Mouse (Mus musculus) splenic B cell, adult 2 months (primary cell): ENCODE results near the gene Dgcr2.

Experiments used
- DNase-seq: peaks from one replicate; pipeline ENCODE4 v3.0.0-alpha.2; 2011; ENCODE audit warnings: low read depth, low spot score
- H3K27me3 ChIP-seq: 2 replicates; pipeline ENCODE4 v1.6.1; 2012; ENCODE audit warnings: mild to moderate bottlenecking, low read length, moderate library complexity, mixed read lengths; ENCODE audit not compliant: control insufficient read depth, poor library complexity, insufficient read depth, severe bottlenecking
- H3K36me3 ChIP-seq: 2 replicates; pipeline ENCODE4 v1.6.1; 2012; ENCODE audit warnings: mild to moderate bottlenecking, low read length, moderate library complexity, mixed read lengths; ENCODE audit not compliant: control insufficient read depth, poor library complexity, insufficient read depth, severe bottlenecking

The Dgcr2 gene

GRCm38 (mm10) chr16:17927351-17928082, 29.2 kb upstream of the Dgcr2 start:
- DNase-seq, result peak; percentile 33
- no peaks in the 10 kb centered on the region for H3K27me3 ChIP-seq
- peaks cover 2% of the 10 kb centered on the region; the same call in 1 of the 2 replicates for H3K36me3 ChIP-seq

GRCm38 (mm10) chr16:17922163-17922538, 23.8 kb upstream of the Dgcr2 start:
- no peak for DNase-seq
- Histone ChIP-seq H3K27me3 (no peaks in the 10 kb centered on the region), H3K36me3 (peaks cover 2% of the 10 kb centered on the region; the same call in 1 of the 2 replicates)

- peak; percentile 97 for DNase-seq
- Histone ChIP-seq H3K36me3 (peaks cover 2% of the 10 kb centered on the region; the same call in 1 of the 2 replicates), H3K27me3 (no peaks in the 10 kb centered on the region)
These were observed 23.2 kb upstream of the Dgcr2 start for GRCm38 (mm10) chr16:17921325-17922162.

DNA sequence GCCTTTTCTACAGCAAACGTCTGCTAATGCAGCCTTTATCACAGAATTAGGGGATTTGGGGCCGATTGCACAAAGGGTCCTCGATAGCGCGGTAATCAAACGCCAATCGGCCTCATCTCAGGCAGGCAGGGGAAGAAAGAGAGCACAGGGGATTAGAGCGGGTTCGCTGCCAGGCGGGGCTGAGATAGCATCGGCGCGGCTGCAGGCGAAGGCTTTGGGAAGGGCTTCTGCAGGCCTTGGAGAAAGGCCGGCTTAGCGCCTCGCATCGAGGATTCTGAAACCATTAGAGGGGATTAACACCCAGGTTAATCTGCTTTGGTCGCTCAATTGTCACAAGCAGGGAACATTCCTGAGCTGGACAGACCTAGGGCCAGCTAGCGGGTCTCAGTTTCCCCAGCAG, 22.2 kb upstream of the Dgcr2 start:
- no peak for DNase-seq
- Histone ChIP-seq H3K36me3 (no peaks in the 10 kb centered on the region; the same call in 1 of the 2 replicates), H3K27me3 (no peaks in the 10 kb centered on the region)

DNA sequence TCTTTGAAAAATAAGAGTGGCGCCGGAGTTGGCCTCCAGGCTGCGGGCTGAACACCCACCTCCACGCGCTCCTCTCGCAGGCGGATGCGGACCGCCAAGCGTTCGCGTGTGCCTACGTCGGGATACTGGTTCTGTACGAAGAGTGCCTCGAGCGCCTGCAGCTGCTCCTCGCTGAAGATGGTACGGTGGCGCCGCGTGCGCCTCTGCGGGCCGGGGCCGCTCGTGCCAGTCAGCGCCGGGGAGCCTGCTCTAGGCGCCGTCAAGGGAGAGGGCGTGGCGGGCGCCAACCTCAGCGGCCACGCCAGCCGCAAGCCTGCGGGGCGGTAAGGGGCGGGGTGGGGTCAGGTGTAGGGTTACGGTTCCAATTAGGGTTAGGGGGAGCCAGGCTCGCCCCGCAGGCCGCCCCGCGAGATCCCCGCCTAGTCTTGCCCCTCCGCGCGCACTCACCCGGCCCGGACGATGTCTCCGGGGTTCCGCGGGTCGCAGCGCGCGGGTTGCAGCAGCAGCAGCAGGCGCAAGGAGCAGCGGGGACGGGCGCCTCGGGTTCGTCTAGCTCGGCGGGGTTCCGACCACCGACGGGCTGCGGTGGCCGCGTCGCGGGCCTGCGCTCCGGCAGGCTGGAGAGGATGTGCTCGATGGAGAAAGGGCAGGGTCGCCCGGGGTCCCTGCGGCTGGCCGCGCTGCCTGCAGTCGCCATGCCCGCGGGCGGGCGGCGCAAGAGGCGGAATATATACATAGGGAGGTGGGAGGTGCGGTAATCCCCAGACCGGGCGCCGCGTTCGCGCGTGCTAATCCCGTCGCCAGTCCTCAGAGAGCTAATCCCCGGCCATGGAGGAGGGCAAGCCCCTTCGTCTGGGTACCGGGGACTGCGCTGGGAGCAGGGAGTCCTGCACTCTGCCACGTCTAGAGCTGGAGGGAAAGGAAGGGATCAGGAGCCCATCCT, 16.2 kb upstream of the Dgcr2 start, which contains the start of gene Gsc2:
Gsc2 (minus strand) TSS at position 753 of the 943 bp plus-strand sequence.
- Histone ChIP-seq H3K36me3 (no peaks in the 10 kb centered on the region), H3K27me3 (no peaks in the 10 kb centered on the region; the same call in 1 of the 2 replicates)
- peak; percentile 34 for DNase-seq

- DNase-seq, result peak; percentile 96
- Histone ChIP-seq H3K27me3 (no peaks in the 10 kb centered on the region; the same call in 1 of the 2 replicates), H3K36me3 (peaks cover 4% of the 10 kb centered on the region; the same call in 1 of the 2 replicates)
These were observed 12.8 kb upstream of the Dgcr2 start, which contains the start of gene Ess2 for GRCm38 (mm10) chr16:17911052-17911595. Gene Ess2 (minus strand): TSS chr16:17911348.

DNA sequence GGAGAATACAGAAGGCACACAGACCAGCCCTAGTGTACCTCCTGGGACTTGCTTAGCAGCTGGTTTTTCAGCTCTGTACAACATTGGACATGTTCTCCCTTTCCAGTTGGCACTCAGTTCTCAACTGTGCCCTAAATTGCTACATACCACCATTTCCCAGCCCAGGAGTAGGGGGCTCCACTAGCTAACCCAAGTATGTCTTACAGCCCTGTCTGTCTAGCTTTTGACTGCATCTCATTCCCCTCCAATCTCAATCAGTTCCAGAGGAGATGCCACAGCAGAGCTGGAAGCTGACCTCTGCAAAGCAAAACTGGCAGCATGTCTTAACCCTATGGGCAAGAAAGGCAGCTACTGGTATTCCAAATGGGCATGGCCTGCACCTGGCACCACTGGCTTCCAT, 2.3 kb downstream of the Dgcr2 start:
- no peak for DNase-seq
- Histone ChIP-seq H3K36me3 (no peaks in the 10 kb centered on the region; the same call in 1 of the 2 replicates), H3K27me3 (no peaks in the 10 kb centered on the region)

DNA sequence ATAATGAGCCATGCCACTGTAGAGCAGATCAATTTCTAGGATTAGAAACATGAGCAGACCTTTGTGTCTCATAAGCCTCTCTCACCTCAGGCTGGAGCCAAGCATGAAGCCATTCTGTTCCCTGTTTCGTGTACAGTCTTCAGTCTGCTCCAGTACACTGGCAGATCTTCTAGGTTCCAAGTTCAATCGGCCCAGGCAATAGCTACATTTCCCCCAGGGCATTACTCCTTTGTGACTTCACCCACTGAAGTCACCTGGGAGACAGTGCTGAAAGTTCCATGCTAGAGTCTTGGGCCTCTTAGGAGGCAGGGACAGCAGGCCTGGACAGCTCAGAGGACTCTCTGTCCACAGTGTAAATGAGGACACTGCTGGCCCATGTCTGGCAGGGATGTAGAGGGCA, 4.4 kb downstream of the Dgcr2 start, which contains the start of gene Tssk1:
Tssk1 (plus strand) TSS at position 301 of the 400 bp plus-strand sequence.
- Histone ChIP-seq H3K27me3 (no peaks in the 10 kb centered on the region), H3K36me3 (no peaks in the 10 kb centered on the region; the same call in 1 of the 2 replicates)
- DNase-seq, result no peak

- no peaks in the 10 kb centered on the region; the same call in 1 of the 2 replicates for H3K36me3 ChIP-seq
These were observed 5.8 kb downstream of the Dgcr2 start for GRCm38 (mm10) chr16:17892606-17893005.

GRCm38 (mm10) chr16:17891567-17891959, 6.8 kb downstream of the Dgcr2 start, which contains the start of gene Gm20518:
Gene Gm20518 (minus strand): TSS chr16:17891671.
- no peaks in the 10 kb centered on the region; the same call in 1 of the 2 replicates for H3K36me3 ChIP-seq
- DNase-seq, result peak; percentile 97
- no peaks in the 10 kb centered on the region for H3K27me3 ChIP-seq

More at GRCm38 (mm10) chr16:17892606-17893005, 5.8 kb downstream of the Dgcr2 start:
- DNase-seq, result no peak
- H3K27me3 ChIP-seq, result no peaks in the 10 kb centered on the region

GRCm38 (mm10) chr16:17890917-17891566, 7.3 kb downstream of the Dgcr2 start:
- no peaks in the 10 kb centered on the region; the same call in 1 of the 2 replicates for H3K36me3 ChIP-seq
- no peaks in the 10 kb centered on the region for H3K27me3 ChIP-seq
- DNase-seq, result no peak

GRCm38 (mm10) chr16:17890342-17890727, 8.0 kb downstream of the Dgcr2 start:
- DNase-seq, result no peak
- Histone ChIP-seq H3K27me3 (no peaks in the 10 kb centered on the region), H3K36me3 (peaks cover 5% of the 10 kb centered on the region; the same call in 1 of the 2 replicates)

DNA sequence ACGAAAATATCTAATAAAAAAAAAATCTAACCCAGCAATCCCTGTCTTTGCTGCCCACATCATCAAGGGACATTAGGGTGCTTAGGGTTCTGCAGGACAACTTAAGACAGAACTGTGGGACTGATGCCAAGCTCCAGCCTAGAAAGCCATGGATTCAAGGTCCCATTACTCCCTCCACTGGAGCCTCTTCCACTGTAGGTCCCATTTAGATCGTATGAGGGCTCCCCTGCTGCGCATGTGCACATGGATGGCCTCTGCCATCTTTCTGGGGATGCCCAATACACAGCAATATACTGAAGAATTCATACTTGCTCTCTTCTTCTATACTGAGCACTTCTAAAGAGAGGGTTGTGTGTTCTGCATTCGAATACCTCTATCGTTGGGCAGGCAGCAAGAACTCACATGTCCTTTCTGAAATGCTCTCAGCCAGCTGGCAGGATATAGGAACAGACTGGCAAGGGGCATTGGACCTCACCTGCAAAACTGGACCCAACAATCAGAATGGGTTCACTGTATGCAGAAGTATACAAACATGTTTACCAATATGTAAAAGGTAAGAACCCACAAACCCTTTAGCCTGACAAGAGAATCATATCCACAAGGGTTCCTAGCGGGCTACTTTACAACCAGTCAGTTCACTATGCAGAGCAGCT, 8.5 kb downstream of the Dgcr2 start:
- H3K27me3 ChIP-seq, result no peaks in the 10 kb centered on the region
- peaks cover 5% of the 10 kb centered on the region; the same call in 1 of the 2 replicates for H3K36me3 ChIP-seq
- DNase-seq, result no peak
